Mouse (Mus musculus): ENCODE results near the gene Tspan32.

The Tspan32 gene

DNA sequence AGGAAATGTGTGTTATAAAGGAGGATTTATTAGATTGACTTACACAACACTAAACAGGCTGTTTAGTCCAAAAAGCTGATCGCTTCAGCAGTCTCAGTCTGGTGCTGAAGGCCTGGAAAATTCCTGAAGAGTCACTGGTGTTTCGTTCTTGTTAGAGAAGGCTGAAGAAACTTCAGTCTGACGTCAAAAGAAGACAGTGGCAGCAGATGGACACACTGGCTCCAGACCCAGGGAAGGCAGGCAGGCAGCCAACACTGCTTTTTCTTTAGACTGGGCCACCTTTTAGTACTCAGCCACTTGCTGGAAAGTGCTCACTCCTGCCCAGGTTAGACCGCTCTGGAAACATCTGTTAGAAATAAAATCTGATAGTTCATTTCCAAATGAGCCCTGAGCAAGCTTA lies 28.7 kb downstream of the Tspan32 start:
- no peak for DNase-seq (ENCODE audit: low read depth, low spot score)

DNA sequence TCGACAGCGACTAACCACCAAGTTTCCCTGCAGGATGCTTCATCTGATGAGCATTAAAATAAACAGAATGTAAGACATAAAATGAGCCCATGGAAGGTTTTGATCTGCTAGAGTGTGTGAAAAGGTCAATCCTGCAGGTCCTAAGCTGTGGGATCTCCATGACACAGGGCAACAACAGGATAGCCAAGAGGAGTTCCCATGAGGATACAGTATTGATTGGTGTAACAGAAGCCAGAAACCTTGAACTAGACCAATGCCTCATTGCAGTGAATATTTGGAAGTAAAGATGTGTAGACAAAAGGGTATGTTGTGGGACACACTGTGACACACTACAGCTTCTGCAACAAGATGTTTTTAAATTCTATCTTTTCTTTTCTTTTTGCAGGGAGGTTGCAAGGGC lies 29.3 kb downstream of the Tspan32 start:
- DNase-seq (ENCODE audit: low read depth, low spot score), result no peak

- no peak for DNase-seq (ENCODE audit: low read depth, low spot score)
Observed at GRCm38 (mm10) chr7:143034519-143035450, 29.9 kb downstream of the Tspan32 start.

GRCm38 (mm10) chr7:143036787-143037186 lies 31.9 kb downstream of the Tspan32 start:
- no peak for DNase-seq (ENCODE audit: low read depth, low spot score)

DNA sequence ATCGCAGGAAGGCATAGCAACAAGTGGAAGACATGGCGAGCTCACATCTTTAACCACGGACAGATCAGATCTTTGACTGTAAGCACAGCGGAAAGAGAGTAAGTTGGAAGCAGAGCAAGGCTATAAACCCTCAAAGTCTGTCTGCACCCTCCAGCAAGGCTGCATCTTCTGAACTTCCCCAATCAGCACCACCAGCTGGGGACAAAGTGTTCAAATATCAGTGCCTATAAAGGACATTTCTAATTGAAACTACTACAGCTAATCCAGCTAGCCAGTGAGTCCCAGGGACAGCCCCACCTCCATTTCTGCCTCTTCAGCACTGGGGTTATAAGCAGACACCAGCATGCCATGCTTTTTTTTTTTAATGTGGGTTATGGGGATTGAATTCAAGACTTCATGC lies 32.5 kb downstream of the Tspan32 start:
- DNase-seq (ENCODE audit: low read depth, low spot score), result no peak

GRCm38 (mm10) chr7:143038174-143038931 lies 33.5 kb downstream of the Tspan32 start:
- DNase-seq (ENCODE audit: low read depth, low spot score), result peak; percentile 33

DNA sequence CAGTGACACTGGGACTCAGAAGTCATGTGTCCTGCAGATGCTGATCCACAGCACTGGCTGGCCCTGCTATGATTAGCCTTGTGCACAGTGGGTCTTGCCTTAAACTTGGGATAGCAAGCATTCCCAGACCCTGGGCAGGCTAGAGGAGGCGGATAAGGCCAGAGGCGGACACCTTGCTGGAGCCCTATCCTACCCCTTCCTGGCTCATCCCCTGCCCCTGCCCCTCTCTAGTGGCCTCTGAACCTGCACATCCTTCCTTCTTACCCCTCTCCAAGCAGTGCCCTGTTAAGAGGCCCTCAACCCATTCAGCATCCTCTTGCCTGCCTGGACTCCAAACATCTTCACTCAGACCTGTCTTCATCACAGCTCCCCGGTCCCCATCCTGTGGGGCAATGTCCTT lies 35.7 kb downstream of the Tspan32 start:
- DNase-seq (ENCODE audit: low read depth, low spot score), result no peak

DNA sequence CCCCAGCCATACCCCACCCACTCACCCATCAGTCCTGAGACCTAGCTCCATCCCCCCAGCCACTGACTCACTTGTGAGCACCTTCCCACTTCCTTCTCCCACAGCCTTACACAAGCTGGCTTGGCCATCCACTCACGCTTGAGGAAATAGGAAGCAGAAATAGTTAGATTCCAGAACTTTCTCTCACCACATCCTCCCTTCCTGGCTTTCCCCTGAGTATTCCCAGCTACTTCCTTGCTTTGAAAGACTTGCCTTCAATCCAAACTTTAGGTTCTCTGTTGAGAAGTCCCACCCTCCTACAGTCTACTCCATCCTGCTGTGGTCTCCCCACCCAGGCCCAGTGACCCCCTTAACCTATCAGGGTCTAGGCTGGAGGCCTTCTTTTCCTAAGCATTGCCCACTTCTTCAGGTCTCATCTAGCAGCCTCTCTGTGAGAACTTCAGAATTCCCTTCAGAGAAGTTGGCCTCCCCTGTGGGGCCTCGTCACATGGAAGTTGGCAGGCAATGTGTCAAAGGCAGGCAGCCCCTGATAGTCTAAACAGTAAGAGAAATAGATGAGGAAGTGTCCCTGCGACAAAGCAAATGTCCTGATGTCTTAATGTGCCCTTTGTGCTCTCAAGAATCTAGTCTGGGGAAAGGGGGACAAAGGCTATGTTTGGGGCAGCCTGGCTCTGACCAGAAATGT lies 36.4 kb downstream of the Tspan32 start:
- DNase-seq (ENCODE audit: low read depth, low spot score), result no peak

GRCm38 (mm10) chr7:143042089-143042488 lies 37.2 kb downstream of the Tspan32 start:
- DNase-seq (ENCODE audit: low read depth, low spot score), result no peak

GRCm38 (mm10) chr7:143042897-143043300 lies 38.1 kb downstream of the Tspan32 start:
- no peak for DNase-seq (ENCODE audit: low read depth, low spot score)

GRCm38 (mm10) chr7:143044049-143044825 lies 39.4 kb downstream of the Tspan32 start:
- no peak for DNase-seq (ENCODE audit: low read depth, low spot score)

- no peak for DNase-seq (ENCODE audit: low read depth, low spot score)
Observed at GRCm38 (mm10) chr7:143044826-143045206, 40.0 kb downstream of the Tspan32 start.

DNA sequence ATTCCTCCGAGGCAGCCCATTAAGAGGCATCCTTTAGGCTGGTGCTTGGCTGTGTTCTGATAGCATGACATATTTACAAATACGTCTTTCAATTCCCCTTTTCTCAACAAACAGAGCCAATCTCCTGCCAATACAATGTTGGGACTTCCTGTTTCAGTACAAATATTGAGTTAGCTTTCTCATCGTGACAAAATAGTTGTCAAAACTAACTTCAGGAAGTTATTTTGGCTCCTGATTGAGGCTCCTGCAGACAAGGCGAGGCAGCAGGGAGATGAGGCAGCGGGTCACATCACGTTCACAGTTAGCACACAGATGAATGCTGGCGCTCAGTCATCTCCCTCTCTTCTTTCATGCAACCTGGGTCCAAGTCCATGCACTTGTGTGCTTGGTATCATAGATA lies 41.5 kb downstream of the Tspan32 start:
- DNase-seq (ENCODE audit: low read depth, low spot score), result no peak

- DNase-seq (ENCODE audit: low read depth, low spot score), result no peak
Observed at GRCm38 (mm10) chr7:143049331-143049730, 44.5 kb downstream of the Tspan32 start.

DNA sequence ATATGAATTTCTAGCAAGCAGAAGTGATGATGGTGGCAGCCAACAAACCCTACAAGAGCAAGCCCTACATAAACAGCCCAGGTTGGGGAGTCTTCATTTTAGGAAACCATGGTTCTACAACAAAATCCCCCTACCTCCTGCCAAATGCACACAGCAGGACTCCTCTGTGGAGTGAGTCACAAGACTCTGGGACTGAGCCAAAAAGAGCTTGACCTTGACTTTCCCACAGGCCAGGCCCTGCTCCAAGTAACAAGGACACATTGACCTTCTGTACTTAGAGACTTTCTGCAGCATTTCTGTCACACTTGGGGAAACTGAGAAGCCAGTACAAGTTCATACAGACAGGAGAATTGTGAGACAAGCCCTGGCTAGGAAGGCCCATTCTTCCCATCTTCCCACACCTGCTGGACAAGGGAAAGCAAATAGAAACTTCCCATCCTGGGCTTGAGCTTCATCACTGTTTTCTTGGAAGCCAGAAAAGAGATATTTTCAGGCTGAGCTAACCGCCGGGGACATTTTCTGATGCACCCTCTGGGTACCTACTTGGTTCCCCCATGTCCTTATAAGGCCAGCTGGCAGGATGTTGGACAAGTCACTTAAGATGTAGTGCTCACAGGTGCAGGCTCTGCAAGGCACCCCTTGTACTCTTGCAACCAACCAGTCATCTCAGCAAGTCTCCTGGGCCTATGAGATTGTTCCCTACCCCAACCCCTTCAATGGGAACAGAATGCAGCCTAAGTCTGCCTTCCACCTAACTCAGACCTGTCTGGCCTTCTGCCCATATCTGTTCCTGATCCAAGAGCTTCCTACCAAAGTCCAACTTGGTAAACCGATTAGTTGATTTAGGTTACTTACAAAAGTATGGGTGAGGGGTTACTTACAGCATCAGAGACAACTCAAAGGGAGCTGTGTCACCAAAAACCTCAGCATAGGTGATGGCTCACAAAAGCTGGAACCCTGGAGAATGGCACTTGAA lies 45.3 kb downstream of the Tspan32 start:
- no peak for DNase-seq (ENCODE audit: low read depth, low spot score)

DNA sequence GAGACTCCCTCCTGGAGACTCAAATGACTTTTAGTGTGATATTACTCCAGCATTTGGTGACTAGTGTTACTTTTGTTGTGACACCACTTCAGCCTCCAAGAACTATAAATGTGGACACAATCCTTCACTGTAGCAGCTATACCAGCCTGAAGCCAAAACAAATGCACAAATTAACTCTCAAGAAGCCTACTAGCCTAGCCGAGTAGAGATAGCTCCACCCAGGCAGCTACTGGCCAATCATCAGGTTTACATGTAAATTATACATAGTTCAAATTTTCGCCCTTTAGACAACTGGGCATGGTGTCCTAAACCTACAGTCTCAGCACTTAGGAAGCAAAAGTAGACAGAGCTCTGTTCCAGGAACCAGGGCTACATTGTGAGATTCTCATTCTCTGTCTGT lies 46.5 kb downstream of the Tspan32 start:
- no peak for DNase-seq (ENCODE audit: low read depth, low spot score)

GRCm38 (mm10) chr7:143052626-143053007 lies 47.8 kb downstream of the Tspan32 start, which contains the start of gene Cd81:
TSS of gene Cd81 (plus strand) at chr7:143052739.
- peak; percentile 83 for DNase-seq (ENCODE audit: low read depth, low spot score)

DNA sequence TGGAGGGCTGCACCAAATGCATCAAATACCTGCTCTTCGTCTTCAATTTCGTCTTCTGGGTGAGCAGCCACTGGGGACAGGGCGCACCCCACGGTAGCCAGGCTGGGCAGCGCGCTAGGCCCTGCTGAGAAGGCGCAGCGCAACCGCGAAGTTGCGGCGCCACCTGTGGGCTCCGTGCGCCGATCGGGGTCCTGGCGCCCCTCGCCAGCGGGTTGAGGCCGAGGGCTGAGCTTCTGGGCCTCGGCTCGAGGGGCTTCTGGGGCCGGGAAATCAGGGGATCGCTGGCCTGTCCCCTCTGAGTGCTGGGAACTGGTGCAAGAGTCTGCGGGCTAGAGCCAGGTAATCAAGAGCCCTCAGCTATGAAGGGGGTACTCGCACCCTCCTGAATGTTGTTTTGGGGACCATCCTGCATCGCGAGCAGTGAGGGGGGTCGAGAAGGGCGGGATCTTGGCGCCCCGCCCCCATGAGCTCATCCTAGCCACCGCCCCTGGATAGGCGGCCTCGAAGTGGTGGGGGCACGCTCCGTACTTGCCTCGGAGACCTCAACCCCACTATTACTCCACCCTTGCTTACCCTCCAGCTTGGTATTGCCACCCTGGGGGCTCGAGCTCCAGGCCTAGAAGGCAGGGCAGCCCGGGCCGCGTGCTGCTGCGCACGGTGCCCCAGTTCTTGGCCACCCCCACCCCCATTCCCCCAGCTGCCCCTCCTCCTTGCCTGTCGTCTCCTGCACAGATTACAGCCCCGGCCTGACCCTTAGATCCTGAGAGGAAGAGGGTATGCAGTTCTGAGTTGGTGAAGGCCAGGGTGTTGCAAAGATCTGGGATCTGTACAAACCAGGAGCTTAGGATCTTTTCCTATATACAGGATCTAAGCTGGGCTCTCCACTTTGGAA lies 48.4 kb downstream of the Tspan32 start:
- peak; percentile 64 for DNase-seq (ENCODE audit: low read depth, low spot score)

DNA sequence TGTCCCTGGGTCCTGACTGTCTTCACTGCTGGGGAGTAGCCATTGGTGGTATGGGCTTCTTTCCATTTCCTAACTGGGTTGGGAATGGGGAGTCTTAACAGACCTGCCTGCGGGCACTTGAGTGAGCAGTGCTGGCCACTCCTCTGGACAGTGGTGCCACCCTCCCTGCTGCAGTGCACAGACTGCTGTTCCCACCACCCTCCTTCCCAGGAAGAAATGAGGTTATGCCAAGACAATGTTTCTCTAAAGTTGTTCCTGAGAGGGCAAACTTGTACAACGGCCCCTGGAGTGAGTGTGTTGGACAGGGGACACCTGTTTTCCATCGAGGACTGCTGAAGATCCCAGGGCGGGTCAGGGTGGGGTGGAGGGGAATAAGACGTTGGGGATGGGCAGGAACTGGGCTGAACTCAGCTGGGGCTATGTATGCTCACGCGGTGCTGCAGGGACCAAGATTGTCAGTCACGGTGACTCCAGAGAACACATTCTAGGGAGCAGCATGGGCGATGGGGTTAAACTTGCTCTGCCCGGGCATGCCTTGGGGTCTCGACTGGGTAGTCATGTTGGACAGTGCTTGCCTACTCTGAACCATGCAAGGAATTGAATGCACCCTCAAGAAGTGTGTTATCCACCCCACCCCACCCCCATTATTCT lies 49.2 kb downstream of the Tspan32 start:
- DNase-seq (ENCODE audit: low read depth, low spot score), result no peak

Measured in CD4-positive, CD25-positive, alpha-beta regulatory T cell, adult 2 months (primary cell).